Mouse (Mus musculus) layer of hippocampus, adult 8-10 months (tissue): Measurements from ENCODE around the gene Atg2b. TPM values are rescaled to one million over a fixed set of nuclear protein-coding genes. Genes with fewer than 3 reads are reported as not detected.

Experiments
- DNase-seq, 2 experiments: peaks; one replicate each; pipeline ENCODE4 v3.0.0; 2022; ENCODE audit warnings: low spot score in 2 of 2
- total RNA-seq, 4 experiments: library from RNA; stranded (reverse); gene quantifications; 2 replicates each; pipeline ENCODE4 v1.2.4; 2022

Gene Atg2b
- 10 to 100 TPM; 43.1 to 56.3 (median 47.8) TPM for total RNA-seq

DNA sequence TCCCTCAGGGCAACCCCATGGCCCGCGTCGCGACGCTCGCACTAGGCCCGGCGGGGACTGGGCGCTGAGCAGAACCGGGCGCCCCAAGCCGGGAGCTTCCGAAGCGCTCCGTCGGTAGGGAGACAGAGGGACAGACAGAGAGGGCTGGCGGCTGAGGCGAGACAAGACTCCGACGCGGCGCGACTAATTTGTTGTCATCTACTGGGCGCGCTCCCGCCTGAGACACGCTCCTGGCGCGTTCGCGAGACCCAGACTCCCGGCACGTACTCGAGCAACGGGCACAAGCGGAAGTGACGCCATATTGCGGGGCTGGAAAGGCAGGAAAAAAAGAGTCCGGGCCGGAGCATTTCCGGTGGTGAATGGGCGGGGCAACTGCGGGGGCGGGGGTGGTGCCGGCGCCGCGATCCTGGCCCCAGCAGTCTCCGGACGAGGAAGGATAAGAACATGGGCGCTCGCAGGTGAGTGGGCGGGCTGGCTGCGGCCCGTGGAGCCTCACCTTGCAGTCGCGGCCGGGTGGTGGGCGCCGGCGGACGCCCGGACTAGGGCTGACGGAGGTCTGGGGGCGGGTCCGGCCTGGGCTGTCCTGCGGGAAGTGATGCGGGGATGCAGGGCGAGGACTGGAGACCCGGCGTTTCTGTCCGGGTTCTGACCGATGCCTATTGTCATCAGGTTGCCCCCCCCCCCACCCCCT is at the start of gene Atg2b:
Gene Atg2b, minus strand, starts transcription at position 211 of the 691 bp plus-strand sequence.
- DNase-seq, result peak; percentile 95 to 97

DNA sequence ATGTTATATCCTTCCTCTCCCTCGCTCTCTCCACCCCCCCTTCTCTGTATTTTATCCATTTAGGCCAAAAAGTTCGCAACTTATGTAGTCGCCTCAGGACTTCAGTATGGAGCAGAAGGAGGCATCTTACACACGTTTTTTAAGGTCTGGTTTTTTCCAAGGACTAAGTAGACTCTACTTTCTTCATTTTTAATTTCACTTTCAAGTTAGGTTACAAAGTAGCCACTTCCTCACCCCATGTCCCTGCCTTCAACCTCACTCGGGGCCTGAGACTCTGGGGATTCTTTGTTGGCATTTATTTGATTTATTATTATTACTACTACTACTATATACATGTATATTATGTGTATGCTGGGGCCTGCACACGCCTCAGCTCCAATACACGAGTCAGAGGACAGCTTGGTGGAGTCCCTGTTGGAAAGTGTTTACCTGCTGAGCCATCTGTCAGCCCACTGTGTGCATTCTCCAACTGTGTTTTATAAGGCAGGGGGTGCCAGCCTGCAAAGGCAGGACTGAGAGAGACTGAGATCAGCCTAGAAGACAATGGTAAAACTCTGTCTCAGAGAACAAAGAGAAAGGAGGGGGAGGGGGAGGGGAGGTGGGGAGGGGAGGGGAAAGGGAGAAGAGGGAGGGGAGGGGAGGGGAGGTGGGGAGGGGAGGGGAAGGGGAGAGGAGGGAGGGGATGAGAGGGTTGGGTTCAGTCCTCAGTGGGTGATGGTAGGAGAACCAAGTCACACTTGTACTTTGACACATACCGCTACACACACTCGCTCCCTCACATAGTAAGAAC is 48.6 kb upstream of the Atg2b start:
- no peak for DNase-seq

DNA sequence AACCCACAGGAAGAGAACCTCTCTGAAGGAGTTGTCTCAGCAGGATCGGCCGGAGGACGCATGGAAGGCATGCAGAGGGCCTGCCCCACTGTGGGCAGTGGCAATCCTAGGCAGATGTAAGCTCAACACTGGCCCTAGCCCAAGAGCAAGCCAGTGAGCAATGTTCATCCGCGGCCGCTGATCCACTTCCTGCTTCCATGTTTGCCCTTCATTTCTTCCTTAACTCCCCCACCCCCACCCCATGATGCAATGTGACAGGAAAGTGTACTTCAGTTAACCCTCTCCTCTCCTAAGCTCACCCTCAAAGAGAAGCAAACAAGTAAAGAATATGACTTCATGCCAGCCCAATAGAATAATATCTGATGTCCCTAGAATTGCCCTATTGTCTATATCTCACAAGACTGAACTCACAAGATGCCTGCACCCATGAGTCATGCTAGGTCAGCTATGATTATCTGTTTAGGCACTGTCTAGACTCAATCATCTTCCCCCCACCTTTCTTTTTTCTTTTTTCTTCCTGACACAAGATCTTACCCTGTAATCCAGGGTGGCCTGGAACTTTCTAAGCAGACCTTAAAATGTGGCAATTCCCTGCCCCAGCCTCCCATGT is 45.9 kb upstream of the Atg2b start:
- no peak for DNase-seq

DNA sequence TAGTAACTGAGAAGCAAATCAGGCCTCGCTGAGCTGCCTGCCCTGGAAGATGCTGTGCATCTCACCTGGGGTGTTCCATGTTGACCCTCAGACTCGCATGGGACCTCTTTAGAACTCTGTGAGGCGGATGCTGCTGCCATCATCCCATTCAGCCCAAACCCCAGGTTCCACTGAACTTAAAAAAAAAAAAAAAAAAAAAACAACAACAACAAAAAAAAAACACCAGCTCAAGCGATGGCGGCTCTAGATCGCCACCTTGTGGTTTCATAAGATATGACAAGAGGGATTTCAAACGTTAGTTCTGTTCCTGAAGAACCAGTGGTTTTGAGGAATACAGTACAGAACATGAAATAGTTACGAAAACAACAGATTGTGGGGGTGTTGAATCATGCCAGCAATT is 43.0 kb upstream of the Atg2b start:
- peak in 1 of 2 experiments; percentile 18 for DNase-seq

DNA sequence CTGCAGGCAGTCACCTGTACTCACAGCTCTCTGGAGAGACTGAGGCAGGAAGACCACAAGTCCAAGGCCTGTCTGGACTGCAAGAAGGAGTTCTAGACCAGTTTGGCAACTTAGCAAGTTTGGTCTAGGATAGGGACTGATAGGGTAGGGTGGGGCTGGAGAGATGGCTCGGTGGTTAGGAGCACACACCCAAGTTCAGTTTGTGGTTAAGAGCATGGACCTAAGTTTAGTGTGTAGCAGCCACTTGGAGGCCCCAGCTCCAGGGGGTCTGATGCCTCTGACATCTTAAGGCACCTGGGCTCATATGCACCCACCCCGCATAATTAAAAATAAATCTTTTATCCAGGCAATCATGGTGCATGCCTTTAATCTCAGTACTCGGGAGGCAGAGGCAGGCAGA is 42.3 kb upstream of the Atg2b start:
- DNase-seq, result no peak

DNA sequence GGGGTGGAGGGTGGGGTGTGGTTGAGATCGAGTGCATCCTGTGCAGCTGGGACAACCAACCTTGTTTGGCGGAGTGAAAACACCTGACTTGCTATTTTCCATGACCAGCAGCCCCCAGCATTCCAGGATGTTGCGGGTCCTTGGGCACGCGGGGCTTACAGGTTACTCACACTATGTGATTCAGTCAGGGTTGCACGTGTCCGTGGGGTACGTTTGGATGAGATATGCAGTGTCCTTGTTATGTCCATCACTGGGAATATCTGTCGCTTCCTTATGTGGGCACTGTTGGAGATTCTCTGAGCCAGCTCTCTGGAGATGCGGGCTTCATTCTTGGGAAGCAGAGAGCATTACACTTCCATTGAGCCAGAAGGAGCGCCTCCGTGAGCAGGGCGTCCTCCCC is 40.7 kb upstream of the Atg2b start:
- no peak for DNase-seq

DNA sequence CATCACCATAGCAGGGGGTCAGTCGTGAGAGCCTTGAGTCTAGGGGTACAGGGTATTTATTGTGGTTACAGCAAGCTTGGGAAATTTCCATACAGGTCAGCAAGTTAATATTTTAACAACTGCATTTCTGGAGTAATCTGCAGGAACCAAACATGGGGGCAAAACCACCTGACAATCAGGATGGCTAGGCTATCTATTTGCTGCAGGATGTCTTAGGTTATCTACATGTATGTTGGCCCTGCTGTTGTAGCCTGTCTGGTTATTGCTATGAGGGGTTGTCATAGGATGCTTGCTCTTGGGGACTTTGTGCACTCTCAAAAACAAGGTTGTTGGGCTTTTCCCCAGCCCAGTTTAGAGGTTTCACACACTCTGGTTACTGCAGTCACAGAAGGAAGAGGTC is 39.6 kb upstream of the Atg2b start:
- DNase-seq, result no peak

DNA sequence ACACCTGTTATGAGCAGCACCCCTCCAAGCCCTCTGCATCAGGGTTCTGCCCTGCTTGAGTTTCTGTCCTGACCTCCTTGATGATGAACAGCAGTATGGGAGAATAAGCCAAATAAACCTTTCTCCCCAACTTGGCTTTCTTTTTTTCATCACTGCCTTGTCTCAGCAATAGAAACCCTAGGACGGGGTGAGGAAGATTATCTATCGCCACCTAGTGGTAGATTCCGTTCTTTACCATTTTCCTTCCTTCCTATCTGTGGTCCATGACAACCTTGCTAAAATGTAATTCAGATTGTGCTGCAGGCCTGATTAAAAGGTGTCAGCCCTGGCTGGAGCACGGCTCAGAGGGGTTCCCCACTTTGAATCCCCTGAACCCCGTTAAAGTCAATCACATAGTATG is 37.6 kb upstream of the Atg2b start:
- DNase-seq, result no peak

DNA sequence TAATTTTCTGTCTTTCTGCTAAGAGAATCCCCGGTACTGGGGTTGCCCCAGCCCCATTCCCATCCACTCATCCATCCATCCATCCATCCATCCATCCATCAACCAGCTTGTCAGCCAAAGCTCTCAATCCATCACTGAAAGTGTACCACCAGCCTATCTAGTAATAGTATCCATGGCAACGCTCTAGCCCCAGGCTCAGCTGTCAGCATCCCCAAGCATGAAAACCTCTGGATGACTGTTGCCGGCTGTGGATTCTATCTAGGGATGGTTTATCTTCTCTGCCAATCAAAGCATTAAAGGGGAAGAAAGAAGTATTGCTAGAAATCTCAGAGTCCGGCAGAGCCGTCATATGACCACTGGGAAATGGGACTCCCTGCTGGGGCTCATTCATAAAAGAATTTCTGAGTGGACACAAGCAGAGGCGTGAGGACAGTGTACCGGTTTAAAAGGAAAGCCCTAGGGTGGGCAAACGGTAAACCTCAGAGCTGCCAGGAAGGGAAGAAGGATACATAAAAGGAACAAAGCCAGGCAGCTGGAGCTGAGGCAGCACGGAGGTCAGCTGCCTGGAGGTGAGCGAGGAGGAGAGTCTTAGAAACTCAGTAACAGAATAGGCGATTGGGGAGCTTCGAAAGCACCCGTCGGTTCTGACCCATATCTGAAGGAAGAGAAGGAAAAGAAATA is 36.6 kb upstream of the Atg2b start:
- DNase-seq, result no peak

DNA sequence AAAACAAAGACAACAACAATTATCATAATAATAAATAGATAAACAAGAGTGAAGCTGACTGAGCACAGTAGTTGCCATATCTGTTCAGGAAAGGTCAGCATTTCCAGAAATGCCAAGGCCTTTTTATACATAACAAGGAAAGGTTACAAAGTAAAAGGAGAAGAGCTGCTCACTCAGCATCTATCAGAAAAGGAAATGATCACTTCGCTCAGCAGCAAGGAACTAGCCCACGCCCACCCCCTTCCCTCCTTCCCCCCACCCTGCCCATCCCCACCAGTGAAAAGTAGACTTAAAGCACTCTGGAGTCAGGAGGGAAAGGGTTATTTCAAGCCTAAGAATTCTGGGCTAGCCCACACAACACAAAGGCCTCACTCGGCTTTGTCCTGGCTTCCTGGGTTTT is 35.2 kb upstream of the Atg2b start:
- DNase-seq, result no peak

DNA sequence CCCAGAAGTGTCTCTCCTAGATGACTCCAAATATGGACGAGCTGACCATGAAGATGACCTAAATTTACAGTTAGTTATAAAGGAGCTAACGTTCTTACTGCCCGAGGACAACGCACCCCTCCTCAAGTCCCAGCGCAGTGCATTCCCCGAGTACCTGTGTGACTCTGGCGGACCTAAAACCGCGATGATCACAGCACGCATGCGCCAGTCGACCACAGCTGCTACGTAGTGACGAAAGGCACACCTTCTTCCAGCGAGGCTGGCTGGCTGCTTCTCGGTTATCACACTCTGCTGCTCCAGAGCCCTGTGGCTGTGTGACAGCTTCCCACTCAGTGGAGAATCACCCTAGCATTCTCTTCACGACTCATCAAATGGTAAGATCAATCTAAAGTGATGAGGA is 33.6 kb upstream of the Atg2b start:
- peak; percentile 9 to 40 for DNase-seq

DNA sequence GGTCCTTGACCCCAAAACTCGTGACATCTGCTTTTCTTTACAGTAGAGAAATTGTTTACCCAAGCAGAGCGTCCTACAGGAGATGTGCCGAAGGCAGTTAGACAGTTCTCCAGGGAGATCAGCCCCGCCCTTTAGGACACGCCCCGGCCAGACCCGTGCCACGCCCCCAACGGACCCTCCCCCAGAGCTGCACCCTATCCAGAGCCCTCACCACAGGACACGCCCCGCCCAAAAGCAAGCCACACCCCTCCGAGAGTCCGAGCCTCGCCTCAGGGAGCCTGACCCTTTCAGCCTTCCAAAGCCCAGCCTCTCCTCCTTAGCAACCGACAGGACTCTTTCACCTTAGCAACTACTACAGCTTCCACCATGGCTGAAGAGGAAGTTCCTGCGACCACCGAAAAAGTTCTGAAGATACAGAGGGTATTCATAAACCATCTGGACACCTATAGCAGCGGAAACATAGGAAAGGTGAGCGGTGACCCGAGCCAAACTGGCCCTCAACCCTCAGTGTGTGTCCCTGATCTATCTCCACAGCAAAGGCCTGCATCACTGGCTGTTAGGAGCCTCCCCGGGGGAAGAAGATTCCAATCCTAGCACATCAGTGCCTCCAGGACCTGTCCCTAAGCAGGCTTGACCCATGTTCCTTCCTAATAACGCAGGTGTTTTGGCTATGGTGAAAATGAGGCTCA is 20.9 kb upstream of the Atg2b start, which contains the start of gene Ak7:
Gene Ak7, plus strand, starts transcription at position 178 of the 689 bp plus-strand sequence.
- DNase-seq, result no peak

DNA sequence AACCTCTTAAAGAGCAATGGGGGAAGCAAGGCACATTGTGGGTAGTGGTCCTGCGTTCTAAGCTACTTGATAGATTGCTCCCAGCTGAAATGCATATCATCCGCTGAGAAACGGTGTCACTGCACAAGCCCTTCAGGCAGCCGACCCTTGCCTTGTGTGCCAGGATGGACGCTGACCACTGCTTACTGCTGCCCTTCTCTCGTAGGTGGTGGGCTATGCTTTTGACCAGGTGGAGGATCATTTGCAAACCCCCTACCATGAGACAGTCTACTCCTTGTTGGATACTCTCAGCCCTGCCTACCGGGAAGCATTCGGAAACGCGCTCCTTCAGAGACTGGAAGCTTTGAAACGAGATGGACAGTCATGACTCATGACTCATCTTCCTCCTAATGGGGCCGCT is 15.4 kb upstream of the Atg2b start:
- no peak for DNase-seq

DNA sequence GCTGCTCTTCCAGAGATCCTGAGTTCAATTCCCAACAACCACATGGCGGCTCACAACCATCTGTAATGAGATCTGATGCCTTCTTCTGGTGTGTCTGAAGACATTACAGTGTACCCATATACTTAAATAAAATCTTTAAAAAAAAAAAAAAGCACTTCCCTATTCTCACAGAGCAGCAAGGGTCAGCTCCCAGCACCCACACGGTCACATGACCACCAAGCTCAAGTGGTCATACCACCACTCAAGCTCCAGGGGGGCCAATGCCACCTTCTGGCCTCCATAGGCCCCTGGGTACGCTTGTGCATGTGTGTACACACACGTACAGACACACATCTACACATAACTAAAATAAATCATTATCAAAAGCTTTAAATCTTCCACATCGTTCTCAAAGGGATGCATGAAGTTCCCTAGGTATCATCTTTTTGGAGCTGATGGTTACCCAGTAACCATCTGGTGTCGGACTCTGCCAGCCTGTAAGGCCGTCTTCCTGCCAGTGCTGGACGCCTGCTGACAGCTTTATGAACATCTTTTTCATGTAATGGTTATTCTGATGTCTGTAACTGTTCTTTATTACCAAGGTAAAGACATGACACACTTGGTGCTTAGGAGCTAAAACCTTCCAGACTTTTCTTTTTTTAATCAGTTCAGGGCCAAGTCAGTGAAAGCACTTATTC is 12.2 kb upstream of the Atg2b start:
- no peak for DNase-seq

DNA sequence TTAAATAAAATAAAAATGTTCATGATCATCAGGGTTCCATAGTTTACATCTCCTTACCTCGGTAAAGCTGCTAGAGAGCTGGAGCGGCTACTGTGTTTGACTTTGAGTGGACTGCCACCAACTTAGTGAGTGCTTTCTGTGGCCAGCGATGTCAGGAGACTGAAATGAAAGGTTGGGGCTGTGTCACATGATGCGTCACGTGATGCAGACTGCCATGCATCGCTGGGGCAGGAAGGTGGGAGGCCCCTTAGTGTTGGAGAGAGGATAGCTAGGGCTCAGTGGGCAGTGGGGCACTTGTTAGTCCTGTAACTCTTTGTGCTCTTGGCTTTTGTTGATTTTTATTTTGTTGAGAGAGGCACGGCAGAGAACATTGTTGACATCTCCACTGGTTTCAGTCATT is 10.8 kb upstream of the Atg2b start:
- no peak for DNase-seq

DNA sequence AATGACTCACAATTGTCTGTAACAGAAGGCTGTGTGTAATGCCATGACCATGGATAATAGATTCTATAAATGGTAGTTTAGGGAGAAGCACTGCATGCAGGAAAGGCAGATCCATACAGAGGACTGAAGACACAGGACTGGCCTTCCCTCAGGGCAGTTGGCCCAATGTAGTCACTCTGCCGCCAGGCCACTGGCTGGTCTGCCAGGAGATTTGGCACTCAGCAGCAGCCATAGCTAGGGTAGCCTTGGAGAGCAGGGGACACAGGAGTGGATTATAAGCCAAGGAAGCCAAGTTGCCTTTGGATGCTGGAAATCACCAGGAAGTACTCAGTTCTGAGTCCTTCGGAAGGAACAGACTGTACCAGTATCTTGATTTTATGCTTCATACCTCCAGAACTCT is 9.0 kb upstream of the Atg2b start:
- DNase-seq, result no peak

DNA sequence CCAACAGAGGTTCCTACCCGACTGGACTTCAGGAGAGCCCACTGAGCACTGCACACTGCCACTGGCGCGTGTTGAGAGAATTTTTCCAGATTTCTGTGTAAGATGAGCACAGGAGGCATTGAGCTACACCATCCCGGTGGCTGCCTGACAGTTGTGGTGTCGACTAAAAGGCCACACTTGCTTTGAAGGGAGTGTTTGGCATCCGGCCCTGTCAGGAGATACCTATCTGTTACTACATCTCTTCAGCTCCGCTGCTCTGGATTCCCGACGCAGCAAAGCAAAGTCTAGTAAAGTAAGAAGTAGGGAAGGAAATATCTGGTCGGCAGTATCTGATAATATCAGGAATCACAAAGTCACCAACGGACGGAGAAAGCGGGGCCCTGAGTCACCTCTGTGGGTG is 4.4 kb upstream of the Atg2b start:
- DNase-seq, result no peak

DNA sequence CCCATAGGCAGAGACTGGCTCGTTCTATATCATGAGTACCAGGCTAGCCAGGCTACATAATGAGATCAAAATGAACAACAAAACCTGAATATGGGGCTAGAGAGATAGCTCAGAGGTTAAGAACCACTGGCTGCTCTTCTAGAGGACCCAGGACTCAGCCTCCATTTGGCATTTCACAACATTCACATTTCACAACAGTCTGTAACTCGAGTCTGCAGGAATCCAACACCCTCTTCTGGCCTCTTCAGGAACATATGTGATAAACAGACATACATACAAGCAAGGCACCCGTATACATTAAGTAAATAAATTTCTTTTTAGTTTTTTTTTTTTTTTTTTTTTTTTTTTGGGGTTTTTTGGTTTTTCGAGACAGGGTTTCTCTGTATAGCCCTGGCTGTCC is 3.5 kb upstream of the Atg2b start:
- DNase-seq, result no peak

DNA sequence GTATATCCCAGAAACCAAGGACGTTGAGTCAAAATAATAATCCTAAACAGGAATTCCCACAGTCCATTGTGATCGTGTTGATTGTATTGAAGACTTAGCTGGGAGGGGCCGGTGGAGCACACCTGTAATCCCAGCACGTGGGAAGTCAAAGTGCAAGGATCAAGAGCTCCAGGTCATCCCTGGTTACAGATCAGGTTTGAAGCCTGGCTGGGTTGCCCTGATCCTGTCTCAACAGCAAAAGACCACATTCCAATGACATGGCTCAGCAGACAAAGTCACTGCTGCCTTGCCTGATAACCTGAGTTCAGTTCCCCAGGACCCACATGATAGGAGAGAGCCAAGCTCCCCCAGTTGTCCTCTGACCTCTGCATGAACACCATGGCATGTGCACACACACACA is 2.4 kb upstream of the Atg2b start:
- no peak for DNase-seq

DNA sequence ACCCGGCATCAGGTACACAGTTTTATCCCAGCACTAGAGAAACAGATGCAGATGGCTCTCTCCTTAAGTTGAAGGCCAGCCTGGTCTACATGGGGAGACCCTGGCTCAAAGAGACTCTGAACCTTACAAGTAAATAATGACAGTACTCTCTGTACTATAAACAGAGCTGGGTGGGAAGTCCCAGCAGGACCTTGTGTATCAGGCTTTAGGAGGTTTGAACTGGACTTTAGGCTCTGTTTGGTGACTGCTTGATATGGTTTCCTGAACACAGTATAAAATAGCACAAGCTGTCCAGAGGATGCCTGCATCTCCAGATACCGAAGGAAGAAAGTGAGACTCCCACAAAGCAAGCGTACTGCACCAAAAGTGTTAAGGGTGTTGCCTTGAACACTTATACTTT is 1.8 kb upstream of the Atg2b start:
- no peak for DNase-seq
